Mouse (Mus musculus): ENCODE results near the gene B9d2.

DNA sequence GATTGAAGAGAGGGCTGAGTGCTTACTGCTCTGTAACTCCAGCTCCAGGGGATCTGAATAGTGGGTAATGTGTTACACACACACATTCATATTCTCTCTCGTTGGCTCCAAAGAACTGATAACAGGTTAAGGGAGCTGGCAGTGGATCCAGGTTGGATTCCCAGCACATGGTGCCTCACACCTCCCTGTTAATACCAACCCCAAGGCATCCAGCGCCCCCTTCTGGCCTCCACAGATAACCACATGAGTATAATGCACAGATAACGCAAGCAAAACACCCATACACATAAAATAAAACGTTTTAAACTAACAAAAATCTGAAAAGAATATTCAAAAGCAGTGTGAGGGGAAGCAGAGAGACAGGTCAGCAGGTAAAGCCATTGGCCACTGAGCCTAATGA, 8.1 kb upstream of the B9d2 start:
- TF ChIP-seq CTCF (IDR thresholded peaks at IDR 0.05; ENCODE audit: control insufficient read depth, insufficient read depth, low read length) (no peak), POLR2A (IDR thresholded peaks at IDR 0.05; ENCODE audit: borderline replicate concordance, control insufficient read depth, low read depth, low read length) (no peak)
